Mouse (Mus musculus): ENCODE measurements around the gene Trim7.

DNA sequence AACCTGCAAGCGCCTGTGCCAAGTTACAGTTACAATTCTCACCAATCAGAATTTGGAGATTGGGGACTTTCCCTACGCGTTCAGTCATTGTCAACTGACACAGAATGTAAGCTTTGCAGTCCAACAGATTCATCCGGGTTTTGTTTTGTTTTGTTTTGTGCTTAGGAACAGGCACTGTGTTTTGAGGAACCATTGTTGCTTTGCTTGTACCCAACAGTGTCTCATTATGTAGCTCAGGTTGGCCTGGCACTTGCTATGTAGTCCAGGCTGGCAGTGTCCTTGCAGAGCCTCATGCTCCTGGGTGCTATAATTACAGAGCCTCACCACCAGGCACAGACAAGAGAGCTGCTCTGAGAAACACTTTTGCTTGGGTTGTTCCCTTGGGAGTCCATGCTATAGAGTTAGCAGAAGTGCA lies 16.4 kb downstream of the Trim7 start:
- TF ChIP-seq CTCF (IDR thresholded peaks at IDR 0.05; ENCODE audit: low read depth), result no peak
- no peak for TF ChIP-seq EP300 (optimal IDR thresholded peaks at IDR 0.05)
